Mouse (Mus musculus) spleen, postnatal 0 days (tissue): Measurements from ENCODE around the gene 1700001K19Rik. TPM values are rescaled to one million over a fixed set of nuclear protein-coding genes. Genes with fewer than 3 reads are reported as not detected.

Experiments
- polyA plus RNA-seq: library from polyadenylated mRNA; unstranded; fragments of >200 nt; fragmentation: Nextera tagmentation; extraction: Ambion mirVana; gene quantifications from 2 replicates; pipeline ENCODE4 v1.2.1, GENCODE M21; 2015

The 1700001K19Rik gene
- polyA plus RNA-seq: 0.17 TPM in 1 of 2 replicates, not detected in the other

GRCm38 (mm10) chr12:110682561-110683299 lies at the start of gene 1700001K19Rik:
TSS of gene 1700001K19Rik (minus strand) at chr12:110682619.

DNA sequence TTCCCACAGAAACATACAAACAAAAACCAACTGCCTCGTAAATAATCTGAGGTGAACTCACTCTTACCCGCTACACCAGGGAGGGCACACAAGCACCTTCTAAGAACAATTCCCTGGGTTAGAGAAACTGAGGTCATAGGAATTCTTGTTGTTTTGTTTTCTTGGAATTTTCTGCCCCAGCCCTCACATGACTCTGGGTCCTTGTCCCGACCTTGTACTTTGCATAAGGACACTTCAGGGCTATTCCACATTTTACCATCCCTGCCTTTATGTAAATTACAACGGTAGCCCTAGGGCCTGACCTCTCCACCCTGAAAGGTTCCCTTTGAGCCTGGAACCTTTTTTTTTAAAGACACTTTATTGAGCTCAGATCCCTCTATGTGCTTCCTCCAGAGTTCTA lies 20.1 kb upstream of the 1700001K19Rik start, which contains the start of gene Hsp90aa1:
Gene Hsp90aa1 (minus strand): TSS at position 173 of the 400 bp plus-strand sequence.

Other genes with a start within 250 kb of the 1700001K19Rik start
- gene Ppp2r5c, start 235.5 kb downstream of the 1700001K19Rik start, polyA plus RNA-seq: 107 TPM in 2 replicates
- 16.0 and 20.2 TPM in 2 replicates for gene Dync1h1, start 81.2 kb downstream of the 1700001K19Rik start, polyA plus RNA-seq
- gene Hsp90aa1, start 20.1 kb upstream of the 1700001K19Rik start, polyA plus RNA-seq: 648 and 727 TPM in 2 replicates
- gene Wdr20, start 55.3 kb upstream of the 1700001K19Rik start, polyA plus RNA-seq: 9.8 and 12.6 TPM in 2 replicates
- gene Mok, start 158.3 kb upstream of the 1700001K19Rik start, polyA plus RNA-seq: 0.42 and 0.73 TPM in 2 replicates
- gene Zfp839, start 167.6 kb upstream of the 1700001K19Rik start, polyA plus RNA-seq: 2.4 and 2.8 TPM in 2 replicates
- 65.1 and 70.1 TPM in 2 replicates for gene Cinp, start 206.5 kb upstream of the 1700001K19Rik start, polyA plus RNA-seq
- gene Tecpr2, start 206.6 kb upstream of the 1700001K19Rik start, polyA plus RNA-seq: 1.6 TPM in 2 replicates